Mouse (Mus musculus) stomach, postnatal 0 days (tissue): ENCODE measurements around the gene Zfp286.

Experiments used
- CTCF ChIP-seq: IDR thresholded peaks from 2 replicates; pipeline ENCODE4 v1.5.1; 2016; ENCODE audit warnings: antibody characterized with exemption, low read depth, mild to moderate bottlenecking, moderate library complexity
- EP300 ChIP-seq: optimal IDR thresholded peaks from 2 replicates; pipeline ENCODE3; 2016; ENCODE audit warnings: antibody characterized with exemption

DNA sequence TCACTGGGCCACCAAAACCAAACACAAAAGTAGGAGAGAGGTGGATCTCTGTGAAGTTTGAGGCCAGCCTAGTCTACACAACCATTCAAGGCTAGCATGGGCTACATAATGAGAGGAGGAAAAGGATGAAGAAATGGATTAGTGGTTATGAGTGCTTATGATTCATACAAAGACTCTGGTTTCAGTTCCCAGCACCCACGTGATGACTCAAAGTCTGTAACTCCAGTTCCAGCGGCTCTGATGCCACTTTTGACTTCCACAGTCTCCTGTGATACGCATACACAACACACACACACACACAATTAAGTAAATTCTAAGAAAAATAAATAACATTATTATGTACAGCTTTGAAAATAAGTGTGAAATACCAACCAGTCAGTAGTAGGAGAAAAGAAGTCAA lies 56.6 kb downstream of the Zfp286 start:
- TF ChIP-seq EP300 (no peak), CTCF (no peak)
